Mouse (Mus musculus) limb, embryonic 10.5 days (tissue): Measurements from ENCODE around the gene Dgkh. TPM values are rescaled to one million over a fixed set of nuclear protein-coding genes. Genes with fewer than 3 reads are reported as not detected.

Experiments
- DNase-seq: peaks from one replicate; pipeline ENCODE4 v3.0.0-alpha.2; 2017; ENCODE audit warnings: low spot score
- H3K27ac ChIP-seq: fragments of 300-500 bp; sonication (generic); 2 replicates; pipeline ENCODE4 v1.5.1; 2016; ENCODE audit warnings: mild to moderate bottlenecking
- H3K27me3 ChIP-seq: fragments of 300-500 bp; sonication (generic); 2 replicates; pipeline ENCODE4 v1.6.1; 2016; ENCODE audit warnings: low read depth, mild to moderate bottlenecking; ENCODE audit not compliant: poor library complexity, severe bottlenecking
- H3K36me3 ChIP-seq: fragments of 300-500 bp; sonication (generic); 2 replicates; pipeline ENCODE4 v1.6.1; 2016; ENCODE audit warnings: mild to moderate bottlenecking, moderate library complexity
- H3K4me1 ChIP-seq: fragments of 300-500 bp; sonication (generic); 2 replicates; pipeline ENCODE4 v1.6.1; 2016
- H3K4me3 ChIP-seq: fragments of 300-500 bp; sonication (generic); 2 replicates; pipeline ENCODE4 v1.5.1; 2016; ENCODE audit warnings: mild to moderate bottlenecking, moderate library complexity
- H3K9me3 ChIP-seq: fragments of 300-500 bp; sonication (generic); replicated peaks from 2 replicates; pipeline ENCODE4 v1.6.1; 2016; ENCODE audit warnings: mild to moderate bottlenecking
- WGBS: fragments of 180-500 bp; shearing (Covaris S2); methylation state at CpG from one replicate; pipeline ENCODE4 v1.1.7; 2016; 5-methylcytosine and 5-hydroxymethylcytosine counted together
- polyA plus RNA-seq: library from polyadenylated mRNA; unstranded; fragments of >200 nt; fragmentation: Nextera tagmentation; extraction: Ambion mirVana; gene quantifications from 2 replicates; pipeline ENCODE4 v1.2.1, GENCODE M21; 2016

Gene Dgkh
- polyA plus RNA-seq = 0.79 and 0.93 TPM in 2 replicates

- Histone ChIP-seq H3K4me1 (peaks cover 22% of the 10 kb centered on the region), H3K9me3 (no peaks in the 10 kb centered on the region), H3K27me3 (peaks cover 67% of the 10 kb centered on the region), H3K36me3 (no peaks in the 10 kb centered on the region), H3K4me3 (peak within 1 kb of the TSS; percentile 82), H3K27ac (peak within 1 kb of the TSS; percentile 90)
- DNase-seq = peak; percentile 88
- WGBS = under 1% methylated on average over 71 of the region's 71 CpGs
Observed at GRCm38 (mm10) chr14:78732617-78733312, at the start of gene Dgkh. Gene Dgkh (minus strand): TSS chr14:78732776.

- Histone ChIP-seq H3K4me3 (no peak overlapping the region), H3K36me3 (no peaks in the 10 kb centered on the region), H3K27me3 (peaks cover 13% of the 10 kb centered on the region; the same call in 1 of the 2 replicates), H3K27ac (no peak overlapping the region), H3K4me1 (peaks cover 4% of the 10 kb centered on the region), H3K9me3 (no peaks in the 10 kb centered on the region)
- WGBS = 70% methylated on average over 18 of the region's 18 CpGs
- no peak for DNase-seq
Observed at GRCm38 (mm10) chr14:78777215-78777614, 44.6 kb upstream of the Dgkh start.

GRCm38 (mm10) chr14:78776659-78777058, 44.1 kb upstream of the Dgkh start:
- no peak overlapping the region for H3K4me3 ChIP-seq
- H3K36me3 ChIP-seq = no peaks in the 10 kb centered on the region
- peaks cover 4% of the 10 kb centered on the region for H3K4me1 ChIP-seq
- no peaks in the 10 kb centered on the region for H3K9me3 ChIP-seq
- DNase-seq = no peak
- H3K27me3 ChIP-seq = peaks cover 13% of the 10 kb centered on the region; the same call in 1 of the 2 replicates
- H3K27ac ChIP-seq = no peak overlapping the region
- WGBS = 21% methylated on average over 8 of the region's 8 CpGs

- Histone ChIP-seq H3K27ac (no peak overlapping the region), H3K4me1 (peaks cover 4% of the 10 kb centered on the region), H3K9me3 (no peaks in the 10 kb centered on the region), H3K27me3 (peaks cover 13% of the 10 kb centered on the region; the same call in 1 of the 2 replicates), H3K36me3 (no peaks in the 10 kb centered on the region), H3K4me3 (no peak overlapping the region)
- DNase-seq = no peak
- WGBS = 70% methylated on average over 14 of the region's 14 CpGs
Observed at GRCm38 (mm10) chr14:78775699-78776098, 43.1 kb upstream of the Dgkh start.

GRCm38 (mm10) chr14:78775226-78775625, 42.6 kb upstream of the Dgkh start:
- no peak overlapping the region for H3K27ac ChIP-seq
- 59% methylated on average over 6 of the region's 6 CpGs for WGBS

GRCm38 (mm10) chr14:78770457-78770856, 37.9 kb upstream of the Dgkh start:
- no peak for DNase-seq
- H3K4me3 ChIP-seq = no peak overlapping the region
- H3K27ac ChIP-seq = no peak overlapping the region
- H3K36me3 ChIP-seq = no peaks in the 10 kb centered on the region
- H3K4me1 ChIP-seq = no peaks in the 10 kb centered on the region
- H3K27me3 ChIP-seq = 0 out of 2 replicates have a peak, but pooled peaks cover under 1% of the 10 kb centered on the region
- 56% methylated on average over 3 of the region's 3 CpGs for WGBS
- no peaks in the 10 kb centered on the region for H3K9me3 ChIP-seq

More at GRCm38 (mm10) chr14:78775226-78775625, 42.6 kb upstream of the Dgkh start:
- Histone ChIP-seq H3K27me3 (peaks cover 13% of the 10 kb centered on the region; the same call in 1 of the 2 replicates), H3K9me3 (no peaks in the 10 kb centered on the region), H3K4me1 (peaks cover 4% of the 10 kb centered on the region), H3K36me3 (no peaks in the 10 kb centered on the region), H3K4me3 (no peak overlapping the region)
- no peak for DNase-seq

- no peaks in the 10 kb centered on the region for H3K4me1 ChIP-seq
- WGBS = 93% methylated on average over 2 of the region's 2 CpGs
- DNase-seq = no peak
- no peaks in the 10 kb centered on the region for H3K9me3 ChIP-seq
- H3K27me3 ChIP-seq = no peaks in the 10 kb centered on the region
- no peak overlapping the region for H3K4me3 ChIP-seq
- H3K36me3 ChIP-seq = no peaks in the 10 kb centered on the region
- no peak overlapping the region for H3K27ac ChIP-seq
Observed at GRCm38 (mm10) chr14:78761064-78761463, 28.5 kb upstream of the Dgkh start.

- H3K4me1 ChIP-seq = no peaks in the 10 kb centered on the region
- 85% methylated on average over 3 of the region's 3 CpGs for WGBS
- no peak for DNase-seq
Observed at GRCm38 (mm10) chr14:78759491-78759890, 26.9 kb upstream of the Dgkh start.

GRCm38 (mm10) chr14:78755316-78755715, 22.7 kb upstream of the Dgkh start:
- Histone ChIP-seq H3K9me3 (no peaks in the 10 kb centered on the region), H3K27me3 (no peaks in the 10 kb centered on the region), H3K4me1 (no peaks in the 10 kb centered on the region), H3K27ac (no peak overlapping the region), H3K4me3 (no peak overlapping the region), H3K36me3 (no peaks in the 10 kb centered on the region)
- 86% methylated on average over 1 of the region's 1 CpGs for WGBS
- no peak for DNase-seq

More at GRCm38 (mm10) chr14:78759491-78759890, 26.9 kb upstream of the Dgkh start:
- no peaks in the 10 kb centered on the region for H3K27me3 ChIP-seq
- H3K4me3 ChIP-seq = no peak overlapping the region
- H3K36me3 ChIP-seq = no peaks in the 10 kb centered on the region
- H3K9me3 ChIP-seq = no peaks in the 10 kb centered on the region
- no peak overlapping the region for H3K27ac ChIP-seq

GRCm38 (mm10) chr14:78748692-78749091, 16.1 kb upstream of the Dgkh start:
- no peak overlapping the region for H3K4me3 ChIP-seq
- 92% methylated on average over 2 of the region's 2 CpGs for WGBS
- no peak for DNase-seq

GRCm38 (mm10) chr14:78747969-78748651, 15.5 kb upstream of the Dgkh start:
- no peaks in the 10 kb centered on the region for H3K9me3 ChIP-seq
- H3K4me3 ChIP-seq = no peak overlapping the region
- no peaks in the 10 kb centered on the region for H3K27me3 ChIP-seq
- DNase-seq = no peak
- WGBS = 50% methylated on average over 14 of the region's 14 CpGs
- no peak overlapping the region for H3K27ac ChIP-seq
- no peaks in the 10 kb centered on the region for H3K36me3 ChIP-seq
- no peaks in the 10 kb centered on the region for H3K4me1 ChIP-seq

More at GRCm38 (mm10) chr14:78748692-78749091, 16.1 kb upstream of the Dgkh start:
- no peaks in the 10 kb centered on the region for H3K27me3 ChIP-seq
- H3K36me3 ChIP-seq = no peaks in the 10 kb centered on the region
- H3K9me3 ChIP-seq = no peaks in the 10 kb centered on the region
- H3K4me1 ChIP-seq = no peaks in the 10 kb centered on the region
- no peak overlapping the region for H3K27ac ChIP-seq

GRCm38 (mm10) chr14:78747454-78747853, 14.9 kb upstream of the Dgkh start:
- no peak overlapping the region for H3K27ac ChIP-seq
- H3K4me1 ChIP-seq = no peaks in the 10 kb centered on the region
- no peaks in the 10 kb centered on the region for H3K9me3 ChIP-seq
- no peak for DNase-seq
- WGBS = 84% methylated on average over 3 of the region's 3 CpGs
- no peak overlapping the region for H3K4me3 ChIP-seq
- H3K36me3 ChIP-seq = no peaks in the 10 kb centered on the region
- H3K27me3 ChIP-seq = no peaks in the 10 kb centered on the region

GRCm38 (mm10) chr14:78734605-78735004, 2.0 kb upstream of the Dgkh start:
- peaks cover 62% of the 10 kb centered on the region for H3K27me3 ChIP-seq
- 59% methylated on average over 5 of the region's 5 CpGs for WGBS
- H3K36me3 ChIP-seq = no peaks in the 10 kb centered on the region
- H3K27ac ChIP-seq = no peak overlapping the region
- no peaks in the 10 kb centered on the region for H3K9me3 ChIP-seq
- no peak for DNase-seq
- H3K4me3 ChIP-seq = no peak overlapping the region
- peaks cover 22% of the 10 kb centered on the region for H3K4me1 ChIP-seq
